Mouse (Mus musculus) midbrain, embryonic 10.5 days (tissue): ENCODE results near the gene Hdhd5. TPM values are rescaled to one million over a fixed set of nuclear protein-coding genes. Genes with fewer than 3 reads are reported as not detected.

Experiments used
- DNase-seq: peaks from one replicate; pipeline ENCODE4 v3.0.0-alpha.2; 2017; ENCODE audit warnings: low spot score
- H3K27ac ChIP-seq: fragments of 300-500 bp; sonication (generic); replicated peaks from 2 replicates; pipeline ENCODE4 v1.5.1; 2016; ENCODE audit warnings: mild to moderate bottlenecking
- H3K27me3 ChIP-seq: fragments of 300-500 bp; sonication (generic); 2 replicates; pipeline ENCODE4 v1.6.1; 2016; ENCODE audit warnings: low read depth, mild to moderate bottlenecking; ENCODE audit not compliant: poor library complexity, severe bottlenecking
- H3K36me3 ChIP-seq: fragments of 300-500 bp; sonication (generic); 2 replicates; pipeline ENCODE4 v1.6.1; 2016; ENCODE audit warnings: mild to moderate bottlenecking, moderate library complexity
- H3K4me1 ChIP-seq: fragments of 300-500 bp; sonication (generic); 2 replicates; pipeline ENCODE4 v1.6.1; 2016
- H3K4me3 ChIP-seq: fragments of 300-500 bp; sonication (generic); 2 replicates; pipeline ENCODE4 v1.5.1; 2016; ENCODE audit warnings: mild to moderate bottlenecking, moderate library complexity
- H3K9me3 ChIP-seq: fragments of 300-500 bp; sonication (generic); replicated peaks from 2 replicates; pipeline ENCODE4 v1.6.1; 2016; ENCODE audit warnings: mild to moderate bottlenecking
- WGBS: fragments of 180-500 bp; shearing (Covaris S2); methylation state at CpG from one replicate; pipeline ENCODE4 v1.1.7; 2016; 5-methylcytosine and 5-hydroxymethylcytosine counted together
- polyA plus RNA-seq: library from polyadenylated mRNA; unstranded; fragments of >200 nt; fragmentation: Nextera tagmentation; extraction: Ambion mirVana; gene quantifications from 2 replicates; pipeline ENCODE4 v1.2.1, GENCODE M21; 2016

The Hdhd5 gene
- 21.0 and 21.6 TPM in 2 replicates for polyA plus RNA-seq

- peaks cover 32% of the 10 kb centered on the region for H3K4me1 ChIP-seq
These were observed at the start of gene Hdhd5 for GRCm38 (mm10) chr6:120531020-120531965. TSS of gene Hdhd5 (minus strand) at chr6:120531319.

GRCm38 (mm10) chr6:120580713-120581015, 49.5 kb upstream of the Hdhd5 start:
- peak overlapping the region; percentile 77 for H3K27ac ChIP-seq
- peaks cover 36% of the 10 kb centered on the region for H3K4me1 ChIP-seq
- no peaks in the 10 kb centered on the region for H3K36me3 ChIP-seq
- DNase-seq: peak; percentile 55
- WGBS: 0% methylated on average over 1 of the region's 1 CpGs
- H3K4me3 ChIP-seq: peak overlapping the region; percentile 58
- peaks cover 22% of the 10 kb centered on the region for H3K27me3 ChIP-seq
- H3K9me3 ChIP-seq: no peaks in the 10 kb centered on the region

More at GRCm38 (mm10) chr6:120531020-120531965, at the start of gene Hdhd5:
- peak; percentile 95 for DNase-seq
- H3K27ac ChIP-seq: peak within 1 kb of the TSS; percentile 94
- peak within 1 kb of the TSS; percentile 98 for H3K4me3 ChIP-seq
- under 1% methylated on average over 75 of the region's 75 CpGs for WGBS
- peaks cover 7% of the 10 kb centered on the region; the same call in 1 of the 2 replicates for H3K36me3 ChIP-seq
- no peaks in the 10 kb centered on the region for H3K9me3 ChIP-seq
- H3K27me3 ChIP-seq: no peaks in the 10 kb centered on the region

DNA sequence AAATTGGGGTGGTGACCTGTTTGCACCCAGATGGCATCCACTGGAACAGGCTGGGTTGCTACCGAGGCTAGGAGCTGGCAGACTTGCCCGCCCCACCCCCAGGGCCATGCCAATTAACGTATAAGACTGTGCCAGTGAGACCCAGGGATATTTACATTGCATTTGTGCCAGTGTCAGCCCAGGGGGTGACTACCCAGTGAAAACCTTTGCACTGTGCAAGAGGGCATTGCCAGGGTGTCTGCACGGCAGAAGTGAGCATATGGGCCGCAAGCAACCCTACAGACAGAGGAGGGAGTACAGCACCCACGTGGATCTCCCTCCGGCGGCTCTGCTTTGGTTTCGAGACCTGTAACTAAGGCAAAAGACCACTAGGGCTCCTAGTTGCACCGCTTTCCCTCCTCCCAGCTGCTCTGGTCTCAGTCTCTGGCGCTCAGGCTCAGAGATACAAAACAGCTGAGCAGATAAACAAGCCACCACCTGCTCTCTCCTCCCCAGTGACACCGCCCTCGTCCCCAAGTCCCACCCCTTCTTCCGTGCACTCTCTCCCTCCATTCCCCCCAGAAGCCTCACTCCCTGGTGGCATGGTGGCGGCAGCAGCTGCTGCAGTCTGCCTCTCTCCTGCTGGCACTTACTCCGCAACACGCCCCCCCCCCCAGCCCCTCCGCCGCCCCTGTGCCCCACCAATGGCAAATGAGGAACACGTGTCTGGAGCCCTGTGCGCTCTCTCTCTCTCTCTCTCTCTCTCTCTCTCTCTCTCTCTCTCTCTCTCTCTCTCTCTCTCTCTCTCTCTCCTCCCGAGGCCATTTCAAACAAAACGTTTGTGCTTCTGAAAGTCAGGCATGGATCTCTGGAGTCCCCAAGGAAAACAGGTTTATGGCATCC, 49.0 kb upstream of the Hdhd5 start:
- peak; percentile 79 for DNase-seq
- Histone ChIP-seq H3K36me3 (no peaks in the 10 kb centered on the region), H3K4me3 (peak overlapping the region; percentile 58), H3K27ac (peak overlapping the region; percentile 77), H3K4me1 (peaks cover 32% of the 10 kb centered on the region), H3K9me3 (no peaks in the 10 kb centered on the region), H3K27me3 (peaks cover 22% of the 10 kb centered on the region)
- WGBS: under 1% methylated on average over 22 of the region's 23 CpGs

- peaks cover 22% of the 10 kb centered on the region for H3K27me3 ChIP-seq
- H3K4me3 ChIP-seq: peak overlapping the region; percentile 58
- peaks cover 32% of the 10 kb centered on the region for H3K4me1 ChIP-seq
- no peaks in the 10 kb centered on the region for H3K36me3 ChIP-seq
- 3% methylated on average over 21 of the region's 21 CpGs for WGBS
- H3K9me3 ChIP-seq: no peaks in the 10 kb centered on the region
- DNase-seq: peak; percentile 41
- H3K27ac ChIP-seq: peak overlapping the region; percentile 77
These were observed 48.2 kb upstream of the Hdhd5 start for GRCm38 (mm10) chr6:120579110-120579830.

DNA sequence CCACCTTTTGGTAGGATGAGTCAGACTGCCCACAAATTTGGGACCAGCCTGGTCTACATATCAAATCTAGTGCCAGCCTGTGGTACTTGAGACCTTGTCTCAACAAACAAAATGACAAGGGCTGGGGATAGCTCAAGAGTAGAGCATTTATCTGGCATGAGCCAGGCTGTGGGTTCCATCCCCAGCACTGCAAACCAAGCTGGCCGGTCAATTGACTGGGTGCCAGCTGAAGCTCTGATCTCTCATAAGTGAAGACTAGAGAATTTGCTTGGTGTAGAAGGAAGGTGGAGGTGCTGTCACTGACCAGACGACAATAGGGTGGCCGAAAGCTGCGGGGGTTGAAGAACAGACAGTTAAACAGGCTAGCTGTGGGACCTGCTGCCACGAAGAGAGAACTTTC, 47.4 kb upstream of the Hdhd5 start:
- no peak overlapping the region for H3K27ac ChIP-seq
- WGBS: 49% methylated on average over 5 of the region's 5 CpGs

GRCm38 (mm10) chr6:120572372-120572771, 41.3 kb upstream of the Hdhd5 start:
- no peak overlapping the region for H3K27ac ChIP-seq
- no peak for DNase-seq
- H3K9me3 ChIP-seq: no peaks in the 10 kb centered on the region
- H3K27me3 ChIP-seq: 0 out of 2 replicates have a peak, but pooled peaks cover 2% of the 10 kb centered on the region
- 57% methylated on average over 1 of the region's 1 CpGs for WGBS
- H3K4me3 ChIP-seq: no peak overlapping the region
- H3K36me3 ChIP-seq: no peaks in the 10 kb centered on the region
- H3K4me1 ChIP-seq: peaks cover 3% of the 10 kb centered on the region

More for the DNA sequence above, 47.4 kb upstream of the Hdhd5 start:
- peaks cover 32% of the 10 kb centered on the region for H3K4me1 ChIP-seq
- no peaks in the 10 kb centered on the region for H3K36me3 ChIP-seq
- H3K27me3 ChIP-seq: peaks cover 22% of the 10 kb centered on the region
- no peaks in the 10 kb centered on the region for H3K9me3 ChIP-seq
- no peak for DNase-seq
- H3K4me3 ChIP-seq: no peak overlapping the region

GRCm38 (mm10) chr6:120568257-120568656, 37.1 kb upstream of the Hdhd5 start:
- no peaks in the 10 kb centered on the region for H3K36me3 ChIP-seq
- no peak overlapping the region for H3K27ac ChIP-seq
- H3K4me1 ChIP-seq: peaks cover 9% of the 10 kb centered on the region
- H3K27me3 ChIP-seq: no peaks in the 10 kb centered on the region
- DNase-seq: no peak
- 85% methylated on average over 1 of the region's 1 CpGs for WGBS
- H3K9me3 ChIP-seq: no peaks in the 10 kb centered on the region
- H3K4me3 ChIP-seq: no peak overlapping the region

DNA sequence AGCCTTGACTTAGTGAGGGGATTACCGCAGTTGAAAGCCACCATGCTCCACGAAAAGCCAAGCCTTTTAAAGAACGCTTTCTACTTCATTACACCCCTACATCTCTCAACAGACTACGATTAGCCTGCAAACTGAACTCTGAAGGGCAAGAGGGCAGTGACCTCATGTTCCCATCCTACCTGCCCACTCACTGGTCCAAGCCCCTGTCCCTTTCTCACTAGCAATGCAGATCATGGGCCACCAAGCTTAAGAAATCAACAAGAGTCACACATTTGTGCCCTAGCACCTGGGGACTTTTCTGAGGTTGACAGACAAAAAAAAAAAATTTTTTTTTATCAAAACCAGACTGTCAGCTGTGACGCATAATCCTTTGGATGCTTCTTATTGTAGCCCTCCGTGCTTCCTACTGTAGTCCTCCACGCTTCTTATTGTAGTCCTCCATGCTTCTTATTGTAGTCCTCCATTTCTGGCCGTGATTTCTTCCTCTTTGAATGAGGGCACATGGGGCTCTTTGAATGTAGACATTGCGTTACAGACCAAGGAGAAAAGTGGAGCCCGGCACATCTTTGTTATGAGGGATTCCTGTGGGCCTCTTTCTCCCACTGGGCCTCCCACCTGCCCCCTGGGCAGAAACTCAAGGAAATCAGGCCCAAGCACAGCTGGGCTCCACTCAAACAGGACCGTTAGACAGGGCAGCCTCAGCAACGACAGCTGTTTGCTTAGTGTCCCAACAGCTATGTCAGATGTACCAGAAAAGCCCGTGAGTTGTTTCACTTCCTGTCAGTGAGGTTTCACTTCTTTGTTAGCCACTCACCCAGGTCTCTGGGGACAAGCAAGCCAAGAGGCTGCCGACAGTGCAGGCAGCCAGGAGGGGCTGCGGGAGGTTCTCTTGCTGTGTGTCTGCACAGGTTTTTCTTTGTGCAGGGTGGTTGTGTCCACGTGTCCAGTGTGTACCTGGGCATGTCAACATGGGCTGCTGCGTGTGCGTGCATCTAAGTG, 36.1 kb upstream of the Hdhd5 start:
- WGBS: 72% methylated on average over 18 of the region's 18 CpGs
- H3K4me3 ChIP-seq: no peak overlapping the region
- H3K27ac ChIP-seq: peak overlapping the region; percentile 55; the same call in 1 of the 2 replicates
- H3K9me3 ChIP-seq: no peaks in the 10 kb centered on the region
- H3K27me3 ChIP-seq: no peaks in the 10 kb centered on the region
- DNase-seq: no peak
- H3K4me1 ChIP-seq: peaks cover 9% of the 10 kb centered on the region
- H3K36me3 ChIP-seq: no peaks in the 10 kb centered on the region

GRCm38 (mm10) chr6:120556641-120557040, 25.5 kb upstream of the Hdhd5 start:
- WGBS: 94% methylated on average over 8 of the region's 8 CpGs
- Histone ChIP-seq H3K27me3 (no peaks in the 10 kb centered on the region), H3K4me3 (no peak overlapping the region), H3K9me3 (no peaks in the 10 kb centered on the region), H3K36me3 (no peaks in the 10 kb centered on the region), H3K27ac (no peak overlapping the region), H3K4me1 (peaks cover 2% of the 10 kb centered on the region)
- DNase-seq: no peak

DNA sequence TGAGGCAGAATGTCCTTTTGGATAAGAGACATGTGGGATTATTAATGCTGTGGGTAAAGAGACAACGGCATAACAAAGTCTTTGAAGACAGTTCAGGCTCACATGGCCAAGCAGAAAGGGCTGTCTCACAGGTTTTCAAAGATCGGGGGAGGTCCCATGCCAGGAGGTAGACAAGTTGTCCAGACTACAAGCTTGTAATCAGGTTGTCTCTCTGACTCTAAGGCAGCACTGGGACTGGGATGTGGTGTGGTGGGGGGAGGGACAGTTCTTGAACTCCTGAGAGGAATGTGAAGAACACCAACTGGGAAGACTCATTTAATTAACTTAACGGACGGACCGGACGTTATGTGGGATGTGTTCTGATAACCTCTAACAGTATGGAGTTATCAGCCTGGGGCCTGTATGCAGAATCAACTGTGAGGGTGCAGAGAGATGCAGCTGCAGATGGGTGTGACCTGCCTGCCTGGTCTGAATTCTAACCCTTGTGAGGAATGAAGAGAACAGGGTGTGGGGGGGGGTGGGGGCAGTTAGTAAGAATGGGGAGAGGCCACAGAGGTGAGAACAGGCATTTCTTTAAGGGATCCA, 25.0 kb upstream of the Hdhd5 start:
- WGBS: 93% methylated on average over 6 of the region's 6 CpGs
- Histone ChIP-seq H3K9me3 (no peaks in the 10 kb centered on the region), H3K27ac (no peak overlapping the region), H3K27me3 (no peaks in the 10 kb centered on the region), H3K4me1 (peaks cover 7% of the 10 kb centered on the region), H3K4me3 (no peak overlapping the region), H3K36me3 (no peaks in the 10 kb centered on the region)
- no peak for DNase-seq

DNA sequence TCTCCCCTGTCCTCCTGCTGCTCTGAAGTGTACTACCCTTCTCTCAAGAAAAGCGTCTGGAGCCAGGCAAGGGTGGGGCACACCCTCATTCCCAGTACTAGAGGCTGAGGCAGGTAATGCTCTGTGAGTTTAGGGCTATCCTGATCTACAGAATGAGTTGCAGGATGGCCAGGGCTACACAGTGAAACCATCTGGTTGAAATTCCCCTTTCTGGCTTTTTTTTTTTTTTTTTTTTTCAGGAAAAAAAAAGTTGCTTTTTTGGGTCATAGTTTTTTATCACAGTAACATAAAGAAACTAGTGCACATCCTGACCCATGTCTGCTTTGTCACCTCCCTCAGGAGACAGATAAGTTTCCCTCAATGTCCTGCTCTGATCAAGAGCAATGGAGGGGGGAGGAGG, 24.0 kb upstream of the Hdhd5 start:
- no peaks in the 10 kb centered on the region for H3K27me3 ChIP-seq
- 75% methylated on average over 1 of the region's 1 CpGs for WGBS
- H3K4me1 ChIP-seq: peaks cover 17% of the 10 kb centered on the region
- no peak overlapping the region for H3K4me3 ChIP-seq
- no peaks in the 10 kb centered on the region for H3K9me3 ChIP-seq
- H3K36me3 ChIP-seq: no peaks in the 10 kb centered on the region
- DNase-seq: no peak
- no peak overlapping the region for H3K27ac ChIP-seq
